Mouse (Mus musculus): Measurements from ENCODE around the gene 3110040M04Rik.
"Not testable (repeated sequence)": the region's sequence is repeated elsewhere in the genome, so short reads cannot be mapped to it uniquely, and the experiment has no call there.

GRCm38 (mm10) chr1:151208944-151209343 lies 5.0 kb downstream of the 3110040M04Rik start:
- TF ChIP-seq CTCF (IDR thresholded peaks at IDR 0.05; ENCODE audit: extremely low read depth, insufficient read depth, insufficient read length, insufficient replicate concordance); POLR2A (IDR thresholded peaks at IDR 0.05; ENCODE audit: low read depth, low read length): not testable (repeated sequence)
